Mouse (Mus musculus) layer of hippocampus, postnatal 25 days (tissue): ENCODE measurements around the gene Lamc1. TPM values are rescaled to one million over a fixed set of nuclear protein-coding genes. Genes with fewer than 3 reads are reported as not detected.
"Not testable (repeated sequence)": the region's sequence is repeated elsewhere in the genome, so short reads cannot be mapped to it uniquely, and the experiment has no call there.

ENCODE experiments used
- DNase-seq, 2 experiments: peaks; one replicate each; pipeline ENCODE4 v3.0.0; 2022; ENCODE audit warnings: mixed read lengths in 2 of 2, low spot score in 1 of 2; ENCODE audit errors: extremely low spot score in 1 of 2
- total RNA-seq, 2 experiments: library from RNA; stranded (reverse); gene quantifications; 2 replicates each; pipeline ENCODE4 v1.2.3; 2021

Gene Lamc1
- 10 to 100 TPM; 30.8 to 31.8 TPM for total RNA-seq

DNA sequence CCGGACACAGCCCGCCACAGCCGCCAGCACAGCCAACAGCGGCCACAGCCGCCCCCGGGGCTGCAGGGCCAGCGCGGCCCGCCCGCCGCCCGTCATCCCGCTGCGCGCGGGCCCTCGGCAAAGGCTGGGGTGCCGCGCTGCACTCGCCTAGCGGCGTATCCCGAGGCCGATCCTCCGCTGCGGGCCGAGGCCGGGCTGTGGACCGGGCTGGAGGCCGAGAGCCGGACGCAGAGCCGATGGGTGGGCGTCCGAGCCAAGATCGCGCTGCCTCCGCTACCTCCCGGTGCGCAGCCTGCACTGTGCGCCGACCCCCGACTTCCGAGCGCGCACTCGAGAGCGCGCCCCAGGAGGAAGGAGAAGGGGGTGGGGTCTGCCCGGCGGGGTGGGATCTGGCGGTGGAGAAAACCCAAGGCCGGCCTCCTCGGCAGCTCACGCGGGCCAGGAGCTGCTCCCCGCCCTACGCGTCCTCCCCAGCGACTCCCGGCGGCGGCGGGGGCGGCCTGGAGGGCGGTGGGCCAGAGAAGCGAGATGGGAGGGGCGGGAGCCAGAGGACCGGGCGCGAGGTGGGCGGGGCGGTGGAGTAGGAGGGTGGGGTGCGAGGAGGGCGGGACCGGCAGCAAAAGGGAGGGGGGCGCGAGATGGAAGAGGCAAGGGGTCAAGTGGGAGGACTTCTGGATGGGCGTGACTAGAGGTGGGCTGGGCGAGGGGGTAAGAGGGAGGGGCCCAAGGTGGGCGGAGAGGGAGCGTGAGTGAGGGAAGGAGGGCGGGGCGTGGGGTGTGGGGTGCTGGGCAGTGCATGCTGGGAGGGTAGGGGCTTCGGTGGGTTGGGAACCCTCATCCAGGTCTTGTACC is at the start of gene Lamc1:
Lamc1 (minus strand) TSS at position 343 of the 852 bp plus-strand sequence.
- DNase-seq = peak; percentile 67 to 78

GRCm38 (mm10) chr1:153380746-153381282 is 48.2 kb upstream of the Lamc1 start:
- DNase-seq = no peak

DNA sequence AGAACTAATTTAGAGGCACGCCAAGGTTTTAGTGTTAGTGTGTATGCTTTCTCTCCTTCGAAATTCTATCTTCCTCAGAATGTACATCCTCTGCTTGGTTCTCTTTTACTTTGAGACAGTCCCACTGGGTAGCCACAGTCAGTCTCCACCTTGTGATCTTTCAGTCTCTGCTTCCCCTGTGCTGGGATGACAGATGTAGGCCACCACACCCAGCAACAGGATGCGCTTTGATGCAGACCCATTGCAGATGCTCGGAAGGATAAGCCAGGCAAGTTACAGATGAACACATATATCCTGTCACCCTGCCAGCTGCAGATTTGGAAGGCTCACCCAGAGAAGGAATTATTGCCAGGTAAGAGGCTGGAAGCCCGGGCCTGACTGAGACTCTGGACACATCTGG is 47.2 kb upstream of the Lamc1 start:
- DNase-seq = no peak

- no peak for DNase-seq
Measured at GRCm38 (mm10) chr1:153378587-153378986, 46.0 kb upstream of the Lamc1 start.

GRCm38 (mm10) chr1:153376446-153376845 is 43.9 kb upstream of the Lamc1 start:
- DNase-seq = no peak

DNA sequence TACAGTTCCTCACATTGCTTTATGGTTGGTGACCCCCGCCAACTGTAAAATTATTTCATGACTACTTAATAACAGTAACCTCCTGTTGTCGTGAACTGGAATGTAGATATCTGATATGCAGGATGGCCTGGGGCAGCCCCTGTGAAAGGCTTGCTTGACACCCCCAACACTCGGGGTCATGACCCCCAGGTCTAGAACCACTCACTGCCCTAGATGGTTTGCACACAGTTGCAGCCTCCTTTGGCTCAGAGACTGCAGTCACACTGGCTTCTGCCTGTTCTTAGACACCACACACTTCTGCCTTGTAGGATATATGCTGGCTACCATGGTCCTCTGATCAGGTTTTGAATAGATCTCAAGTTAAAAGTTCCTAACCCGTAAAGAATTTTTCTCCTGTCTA is 41.5 kb upstream of the Lamc1 start:
- no peak for DNase-seq

DNA sequence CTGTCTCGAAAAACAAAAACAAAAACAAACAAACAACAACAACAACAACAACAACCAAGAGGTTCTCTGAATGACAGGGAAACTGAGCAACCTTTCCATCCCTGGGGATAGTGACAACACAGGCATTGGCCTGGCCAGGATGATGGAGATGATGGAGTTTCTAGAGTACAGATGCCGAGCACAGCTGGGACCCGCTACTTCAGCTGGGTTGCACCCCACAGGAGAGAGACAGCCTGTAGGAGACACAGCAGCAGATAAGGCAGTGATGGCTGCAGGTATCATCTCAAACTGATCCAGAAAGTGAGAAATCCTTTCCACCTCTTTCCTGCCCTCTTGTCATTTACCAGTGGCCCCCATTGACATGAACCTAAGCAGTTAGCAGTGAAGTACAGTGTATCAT is 39.3 kb upstream of the Lamc1 start:
- DNase-seq = no peak

- no peak for DNase-seq
Measured at GRCm38 (mm10) chr1:153369011-153369410, 36.4 kb upstream of the Lamc1 start.

- no peak for DNase-seq
Measured at GRCm38 (mm10) chr1:153367048-153367447, 34.5 kb upstream of the Lamc1 start.

- no peak for DNase-seq
Measured at GRCm38 (mm10) chr1:153361926-153362325, 29.3 kb upstream of the Lamc1 start.

GRCm38 (mm10) chr1:153360556-153360955 is 28.0 kb upstream of the Lamc1 start:
- no peak for DNase-seq

GRCm38 (mm10) chr1:153357218-153357617 is 24.6 kb upstream of the Lamc1 start:
- DNase-seq = no peak

DNA sequence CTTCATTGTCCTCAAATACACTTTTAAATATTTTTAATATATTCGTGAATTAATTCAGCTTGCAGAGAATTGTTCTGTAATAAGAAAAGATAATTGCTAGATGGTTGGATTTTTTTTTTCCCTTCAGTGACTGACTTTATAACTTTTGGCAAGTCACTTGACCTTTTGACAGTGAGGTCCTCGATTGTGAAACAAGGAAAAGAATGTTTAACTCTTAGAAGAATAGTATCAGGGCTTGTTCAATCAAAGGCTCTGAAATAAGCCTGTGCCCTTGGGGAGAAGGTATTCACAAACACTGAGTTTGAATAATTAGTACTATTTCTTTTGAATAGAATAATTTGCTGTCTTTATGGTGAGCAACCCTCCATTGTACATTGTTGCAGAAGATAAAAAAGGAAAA is 21.9 kb upstream of the Lamc1 start:
- DNase-seq = no peak

GRCm38 (mm10) chr1:153353736-153354430 is 21.3 kb upstream of the Lamc1 start:
- no peak for DNase-seq

DNA sequence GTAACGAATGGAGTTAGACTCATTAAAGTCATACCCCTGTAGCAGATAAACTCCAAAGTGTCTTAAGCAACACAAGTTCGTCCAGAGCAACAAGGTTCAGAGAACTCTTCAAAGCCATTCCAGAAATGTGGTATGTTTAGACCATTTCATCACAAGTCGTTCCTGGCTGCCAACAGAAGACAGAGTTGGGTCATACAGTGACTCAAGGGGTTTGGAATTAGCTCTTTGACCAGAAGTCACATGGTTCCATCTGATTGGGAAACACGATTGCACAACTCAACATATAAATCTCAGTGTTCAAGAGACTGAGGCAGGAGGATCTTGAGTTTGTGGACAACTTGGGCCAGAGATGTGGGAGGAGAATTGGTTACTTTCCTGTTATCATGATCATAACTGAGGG is 18.4 kb upstream of the Lamc1 start:
- no peak for DNase-seq

DNA sequence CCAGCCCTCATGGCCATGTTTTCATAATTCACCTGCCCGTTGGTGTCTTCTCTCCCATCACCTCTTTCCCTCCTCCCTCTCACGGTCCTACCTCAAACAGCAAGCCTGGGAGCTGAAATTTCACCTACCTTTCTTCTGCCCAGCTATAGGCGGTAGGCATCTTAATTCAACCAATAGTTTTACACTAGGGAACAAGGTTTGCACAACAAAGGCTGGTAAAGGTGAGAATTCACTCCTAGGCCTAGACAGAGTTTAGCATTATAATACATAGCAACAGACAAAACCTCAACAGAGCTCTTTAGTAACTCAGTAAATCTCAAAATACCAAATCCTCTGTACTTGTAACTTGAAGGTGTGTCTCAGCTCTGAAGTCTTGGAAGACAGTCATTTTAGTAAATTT is 15.1 kb upstream of the Lamc1 start:
- no peak for DNase-seq

- no peak for DNase-seq
Measured at GRCm38 (mm10) chr1:153347040-153347439, 14.5 kb upstream of the Lamc1 start.

GRCm38 (mm10) chr1:153345699-153346291 is 13.2 kb upstream of the Lamc1 start:
- DNase-seq = no peak

DNA sequence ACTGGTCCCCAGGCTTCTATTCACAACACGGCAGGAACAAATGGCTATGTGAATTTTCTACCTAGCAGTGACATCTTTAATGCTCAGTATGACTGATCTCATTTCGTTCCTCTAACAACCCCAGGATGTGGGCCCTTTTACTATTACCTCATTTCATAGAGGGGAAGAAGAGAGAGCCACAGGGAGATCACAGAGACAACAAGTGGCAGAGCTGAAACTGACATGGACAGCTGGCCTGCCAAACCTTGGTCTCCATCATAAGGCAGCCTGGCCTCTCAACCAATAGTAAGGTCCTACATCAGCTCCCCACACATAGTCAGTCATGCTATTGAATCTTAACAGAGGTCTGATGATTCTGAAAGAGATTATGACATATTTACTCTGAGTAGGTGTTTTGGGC is 12.4 kb upstream of the Lamc1 start:
- no peak for DNase-seq

- not testable (repeated sequence) for DNase-seq
Measured at GRCm38 (mm10) chr1:153335451-153335850, 2.9 kb upstream of the Lamc1 start.
